Mouse (Mus musculus): ENCODE data around the gene Evx2. TPM values are rescaled to one million over a fixed set of nuclear protein-coding genes. Genes with fewer than 3 reads are reported as not detected.

The Evx2 gene
- polyA plus RNA-seq, 3 experiments from 2014 or later, result not detected

- ATAC-seq, result no peak
Measured at GRCm38 (mm10) chr2:74611406-74611805, 48.0 kb downstream of the Evx2 start.

GRCm38 (mm10) chr2:74609350-74609749 lies 50.0 kb downstream of the Evx2 start:
- no peak for ATAC-seq

GRCm38 (mm10) chr2:74606087-74606760 lies 53.1 kb downstream of the Evx2 start:
- ATAC-seq, result no peak

GRCm38 (mm10) chr2:74604011-74604410 lies 55.3 kb downstream of the Evx2 start:
- ATAC-seq, result no peak

Other genes with a start within 250 kb of the Evx2 start
- 10 to 100 TPM; 31.1 to 45.4 (median 39.3) TPM for gene Lnpk, start 80.1 kb downstream of the Evx2 start, polyA plus RNA-seq (2017; shearing (Covaris generic))
- gene Hoxd13, start 8.8 kb upstream of the Evx2 start, polyA plus RNA-seq (2017; shearing (Covaris generic)), result not detected
- not detected for gene Hoxd12, start 15.5 kb upstream of the Evx2 start, polyA plus RNA-seq (2017; shearing (Covaris generic))
- gene Hoxd11, start 20.0 kb upstream of the Evx2 start, polyA plus RNA-seq (2017; shearing (Covaris generic)), result under 1 TPM in 1 of 3 experiments, not detected in 2; 0.11 TPM
- gene Hoxd10, start 32.4 kb upstream of the Evx2 start, polyA plus RNA-seq (2017; shearing (Covaris generic)), result not detected
- not detected for gene Hoxd9, start 38.2 kb upstream of the Evx2 start, polyA plus RNA-seq (2017; shearing (Covaris generic))
- not detected for gene Hoxd8, start 45.1 kb upstream of the Evx2 start, polyA plus RNA-seq (2017; shearing (Covaris generic))
- gene Hoxd3, start 52.4 kb upstream of the Evx2 start, polyA plus RNA-seq (2017; shearing (Covaris generic)), result not detected
- gene Hoxd4, start 52.4 kb upstream of the Evx2 start, polyA plus RNA-seq (2017; shearing (Covaris generic)), result not detected
- gene Gm28230, start 67.2 kb upstream of the Evx2 start, polyA plus RNA-seq (2017; shearing (Covaris generic)), result not detected
- gene Hoxd1, start 103.4 kb upstream of the Evx2 start, polyA plus RNA-seq (2017; shearing (Covaris generic)), result not detected
- 10 to 100 TPM; 11.5 to 19.3 (median 17.4) TPM for gene Mtx2, start 166.2 kb upstream of the Evx2 start, polyA plus RNA-seq (2017; shearing (Covaris generic))

Measured in inflammation-experienced regulatory T-cells, adult 6 months (primary cell).